Comparison of ENCODE assay signal across 8 mouse cellular contexts in genomic region chr2:78159877-78160485, GRCm38 (mm10).
DNase-seq lines count a peak whose midpoint lies in the region; ATAC-seq and TF ChIP-seq lines count a peak whose summit lies in the region.
"Had no signal": no experiment of that assay in that cellular context is flagged by ENCODE, and none has a peak within 500 bp of the region (broad histone marks: within the 10 kb centered on the region; RNA-seq: fewer than 3 reads in every experiment).

No protein-coding gene starts in this region.

- H3K36me3 ChIP-seq in forebrain, embryonic 13.5 days (ENCODE audit: poor library complexity, severe bottlenecking) = no peaks in the 10 kb centered on the region
- H3K36me3 ChIP-seq in limb, embryonic 14.5 days (ENCODE audit: control insufficient read depth, insufficient read depth, low read length) = no peaks in the 10 kb centered on the region
- H3K36me3 ChIP-seq: heart, embryonic 15.5 days had no signal

- no peak overlapping the region for H3K4me2 ChIP-seq in forebrain, embryonic 13.5 days
- H3K4me2 ChIP-seq in limb, embryonic 14.5 days (replicated peaks; ENCODE audit: low read depth, low read length, severe bottlenecking) = no peak overlapping the region
- H3K4me2 ChIP-seq: heart, embryonic 15.5 days had no signal

- WGBS in forebrain, embryonic 13.5 days = 28% methylated on average over 3 of the region's 3 CpGs
- WGBS in limb, embryonic 14.5 days = 60% methylated on average over 3 of the region's 3 CpGs

- peaks cover 11% of the 10 kb centered on the region for H3K4me1 ChIP-seq in forebrain, embryonic 13.5 days
- H3K4me1 ChIP-seq in limb, embryonic 14.5 days (ENCODE audit: control insufficient read depth, insufficient read depth, low read length) = 0 out of 2 replicates have a peak, but pooled peaks cover 4% of the 10 kb centered on the region

- H3K4me3 ChIP-seq in forebrain, embryonic 13.5 days = no peak overlapping the region
- no peak overlapping the region for H3K4me3 ChIP-seq in limb, embryonic 14.5 days (replicated peaks; ENCODE audit: low read length)
- H3K4me3 ChIP-seq: heart, embryonic 15.5 days had no signal

- peak; percentile 96 for ATAC-seq in forebrain, embryonic 13.5 days
- ATAC-seq in limb, embryonic 14.5 days (ENCODE audit: low FRiP score, low read depth) = peak; percentile 60

- no peak overlapping the region for H3K9ac ChIP-seq in forebrain, embryonic 13.5 days
- H3K9ac ChIP-seq in limb, embryonic 14.5 days (ENCODE audit: low read depth, low read length, severe bottlenecking) = no peak overlapping the region
- H3K9ac ChIP-seq: heart, embryonic 15.5 days had no signal

- no peaks in the 10 kb centered on the region for H3K27me3 ChIP-seq in forebrain, embryonic 13.5 days
- no peaks in the 10 kb centered on the region for H3K27me3 ChIP-seq in limb, embryonic 14.5 days (ENCODE audit: control insufficient read depth, insufficient read depth, low read length)
- H3K27me3 ChIP-seq: heart, embryonic 15.5 days had no signal

- TF ChIP-seq POLR2A in limb, embryonic 14.5 days (IDR thresholded peaks at IDR 0.05; ENCODE audit: borderline replicate concordance, extremely low read depth, insufficient read depth, insufficient read length) = no peak

- DNase-seq in right cerebral cortex, postnatal 4 days = peak; percentile 7
- DNase-seq in right cerebral cortex, postnatal 25 days = no peak
- DNase-seq in limb, embryonic 14.5 days (ENCODE audit: low spot score) = peak; percentile 47
- peak; percentile 53 for DNase-seq in telencephalon, adult 2 months (ENCODE audit: low read depth, low spot score)
- DNase-seq in adrenal gland, adult 18-20 months (ENCODE audit: low spot score in 2 of 2) = no peak
- no peak for DNase-seq in ovary, adult 18-20 months (ENCODE audit: low spot score)

- peak overlapping the region; percentile 26; the same call in 1 of the 2 replicates for H3K27ac ChIP-seq in forebrain, embryonic 13.5 days
- no peak overlapping the region for H3K27ac ChIP-seq in limb, embryonic 14.5 days (replicated peaks; ENCODE audit: low read depth, low read length)
- H3K27ac ChIP-seq: heart, embryonic 15.5 days had no signal

- no peaks in the 10 kb centered on the region for H3K9me3 ChIP-seq in forebrain, embryonic 13.5 days (replicated peaks)
- no peaks in the 10 kb centered on the region for H3K9me3 ChIP-seq in limb, embryonic 14.5 days (ENCODE audit: control insufficient read depth, low read length)
- H3K9me3 ChIP-seq: heart, embryonic 15.5 days had no signal

Comparison
In these comparisons a context has a peak if more than half of its experiments do, and no peak if none do; other contexts are left out.
1. DNase-seq: peak in right cerebral cortex, postnatal 4 days (single experiment), limb, embryonic 14.5 days (single experiment) and telencephalon, adult 2 months (single experiment); none in right cerebral cortex, postnatal 25 days (single experiment), adrenal gland, adult 18-20 months (0 of 2) and ovary, adult 18-20 months (single experiment).